In the genomic region with DNA sequence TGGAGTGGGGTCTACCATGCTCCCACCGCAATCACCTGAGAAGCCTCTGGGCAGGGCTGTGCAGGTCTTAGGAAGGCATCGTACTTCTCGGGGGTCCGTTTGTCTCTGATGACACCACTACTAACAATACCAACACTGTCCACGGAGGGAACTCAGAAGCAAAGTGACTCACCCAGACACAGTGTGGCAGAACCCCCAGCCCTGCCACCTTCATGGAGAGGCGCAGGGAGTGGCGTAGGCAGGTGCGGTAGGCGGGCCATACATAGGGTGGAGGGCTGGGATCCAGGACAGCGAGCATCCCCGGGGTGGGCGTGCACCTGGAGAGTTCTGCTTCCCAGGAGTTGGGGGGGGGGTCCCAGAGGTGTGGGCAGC, we compare ENCODE assay signal across 8 mouse cellular contexts. TPM values are rescaled to one million over a fixed set of nuclear protein-coding genes. Genes with fewer than 3 reads are reported as not detected.
DNase-seq lines count a peak whose midpoint lies in the region; ATAC-seq lines count a peak whose summit lies in the region.

No protein-coding gene starts in this region.

- peaks cover 4% of the 10 kb centered on the region; the same call in 1 of the 2 replicates for H3K4me1 ChIP-seq in hindbrain, embryonic 11.5 days (replicated peaks; ENCODE audit: control insufficient read depth, insufficient read depth, low read length)

- no peak overlapping the region for H3K27ac ChIP-seq in hindbrain, embryonic 11.5 days (ENCODE audit: low read depth, low read length)

- no peaks in the 10 kb centered on the region for H3K9me3 ChIP-seq in hindbrain, embryonic 11.5 days (ENCODE audit: control insufficient read depth, low read length)

- peak overlapping the region; percentile 95 for H3K4me2 ChIP-seq in hindbrain, embryonic 11.5 days (replicated peaks; ENCODE audit: low read depth, low read length)

- H3K27me3 ChIP-seq in hindbrain, embryonic 11.5 days (ENCODE audit: control insufficient read depth, insufficient read depth, low read length), result peaks cover 39% of the 10 kb centered on the region

- peak overlapping the region; percentile 55; the same call in 1 of the 2 replicates for H3K4me3 ChIP-seq in hindbrain, embryonic 11.5 days (ENCODE audit: low read depth, low read length)

- no peak overlapping the region for H3K9ac ChIP-seq in hindbrain, embryonic 11.5 days (ENCODE audit: low read depth, low read length)

- ATAC-seq in hindbrain, embryonic 11.5 days (ENCODE audit: low FRiP score), result peak; percentile 18; the same call in 1 of the 2 replicates
- peak; percentile 7; the same call in 1 of the 2 replicates for ATAC-seq in megakaryocyte progenitor cell, adult 5-6 weeks (replicated peaks; ENCODE audit: poor library complexity)

- 25% methylated on average over 12 of the region's 12 CpGs for WGBS in hindbrain, embryonic 11.5 days

- no peaks in the 10 kb centered on the region for H3K36me3 ChIP-seq in hindbrain, embryonic 11.5 days (ENCODE audit: control insufficient read depth, insufficient read depth, low read length)

- DNase-seq in cerebellum, adult 9-11 months, result peak; percentile 51
- DNase-seq in cerebellum, adult 11 months, result no peak
- peak; percentile 39 to 44 for DNase-seq in right cerebral cortex, adult 2 months (ENCODE audit: low spot score in 2 of 2)
- DNase-seq in right cerebral cortex, postnatal 4 days, result no peak
- DNase-seq in hindbrain, embryonic 11.5 days (ENCODE audit: low spot score), result peak; percentile 19
- DNase-seq in ovary, postnatal 14 days (ENCODE audit: low spot score), result no peak
- DNase-seq in urinary bladder, postnatal 25 days (ENCODE audit: low spot score), result no peak

RNA-seq across cellular contexts. Expression of a gene that starts 0.6 kb away (rescaled TPM):
- polyA plus RNA-seq in hindbrain, embryonic 11.5 days (2014; fragmentation: Nextera tagmentation; extraction: Ambion mirVana), result 1.5 and 3.1 TPM in 2 replicates
- total RNA-seq in megakaryocyte progenitor cell, adult 5-6 weeks (2015), result 19.6 and 22.4 TPM in 2 replicates
- total RNA-seq in megakaryocyte progenitor cell, adult 5-6 weeks (2017), result 15.6 and 16.3 TPM in 2 replicates

RNA-seq across cellular contexts. Expression of a gene that starts 1.5 kb away (rescaled TPM):
- polyA plus RNA-seq in hindbrain, embryonic 11.5 days (2014; fragmentation: Nextera tagmentation; extraction: Ambion mirVana), result 27.5 and 34.0 TPM in 2 replicates
- total RNA-seq in megakaryocyte progenitor cell, adult 5-6 weeks (2015), result 15.5 and 18.0 TPM in 2 replicates
- 18.4 and 20.0 TPM in 2 replicates for total RNA-seq in megakaryocyte progenitor cell, adult 5-6 weeks (2017)

RNA-seq across cellular contexts. Expression of a gene that starts 26.8 kb away (rescaled TPM):
- polyA plus RNA-seq in hindbrain, embryonic 11.5 days (2014; fragmentation: Nextera tagmentation; extraction: Ambion mirVana), result 4.0 and 8.4 TPM in 2 replicates
- total RNA-seq in megakaryocyte progenitor cell, adult 5-6 weeks (2015), result 3.7 TPM in 1 of 2 replicates, not detected in the other
- total RNA-seq in megakaryocyte progenitor cell, adult 5-6 weeks (2017), result not detected in 2 replicates

RNA-seq across cellular contexts. Expression of a gene that starts 56.2 kb away (rescaled TPM):
- polyA plus RNA-seq in hindbrain, embryonic 11.5 days (2014; fragmentation: Nextera tagmentation; extraction: Ambion mirVana), result 237 and 257 TPM in 2 replicates
- 102 and 116 TPM in 2 replicates for total RNA-seq in megakaryocyte progenitor cell, adult 5-6 weeks (2015)
- 51.7 and 56.5 TPM in 2 replicates for total RNA-seq in megakaryocyte progenitor cell, adult 5-6 weeks (2017)

Comparison
In these comparisons a context has a peak if more than half of its experiments do, and no peak if none do; other contexts are left out.
1. DNase-seq: peak in cerebellum, adult 9-11 months (single experiment), right cerebral cortex, adult 2 months (2 of 2) and hindbrain, embryonic 11.5 days (single experiment); none in cerebellum, adult 11 months (single experiment), right cerebral cortex, postnatal 4 days (single experiment), ovary, postnatal 14 days (single experiment) and urinary bladder, postnatal 25 days (single experiment).